Comparison of ENCODE assay signal across 21 mouse cellular contexts in the genomic region with DNA sequence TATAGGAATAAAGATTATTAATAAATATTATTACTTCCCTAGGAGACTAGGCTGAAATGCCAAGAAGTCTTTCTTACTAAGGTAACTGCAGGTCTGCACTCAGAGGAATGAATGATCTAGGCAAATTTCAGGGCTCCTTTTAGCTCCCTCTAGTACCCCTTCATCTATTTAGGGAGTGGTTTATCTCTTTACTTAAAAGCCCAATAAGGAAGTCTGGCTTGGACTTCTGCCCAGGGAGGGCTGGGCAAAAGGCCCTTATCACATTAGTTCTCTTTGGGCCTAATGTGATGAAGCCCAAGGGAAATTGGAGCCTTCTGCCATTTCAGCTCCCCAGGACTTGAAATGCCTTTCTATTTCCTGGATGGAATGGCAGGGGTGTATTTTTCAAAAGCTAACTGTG.
DNase-seq lines count a peak whose midpoint lies in the region; ATAC-seq lines count a peak whose summit lies in the region.
"Had no signal": no experiment of that assay in that cellular context is flagged by ENCODE, and none has a peak within 500 bp of the region (broad histone marks: within the 10 kb centered on the region; RNA-seq: fewer than 3 reads in every experiment).

No protein-coding gene starts in this region.

- H3K4me3 ChIP-seq in heart, embryonic 10.5 days: no peak overlapping the region
- H3K4me3 ChIP-seq in lung, embryonic 15.5 days: no peak overlapping the region
- H3K4me3 ChIP-seq: embryonic facial prominence, embryonic 12.5 days; forebrain, embryonic 10.5 days; hindbrain, embryonic 12.5 days; megakaryocyte, embryonic 14.5 days; neural tube, embryonic 13.5 days had no signal

- no peak overlapping the region for H3K4me2 ChIP-seq in lung, embryonic 15.5 days
- H3K4me2 ChIP-seq: embryonic facial prominence, embryonic 12.5 days; hindbrain, embryonic 12.5 days; neural tube, embryonic 13.5 days had no signal

- peak; percentile 12 to 29 for DNase-seq in heart, adult 18-20 months
- no peak for DNase-seq in heart, embryonic 10.5 days (ENCODE audit: low spot score)
- DNase-seq in lung, postnatal 14 days: no peak
- DNase-seq in NIH3T3 (ENCODE audit: low read depth): peak; percentile 13
- DNase-seq in heart, postnatal 10 days: peak; percentile 45 to 49
- no peak for DNase-seq in thymus, postnatal 14 days
- no peak for DNase-seq in embryo, embryonic 9.5 days (ENCODE audit: extremely low spot score)
- DNase-seq: adrenal gland, postnatal 25 days; cerebellum, postnatal 36 days; gastrocnemius, postnatal 25 days; right cerebral cortex, postnatal 4 days; thymus, adult 2 months had no signal

- H3K27me3 ChIP-seq in heart, embryonic 10.5 days (ENCODE audit: insufficient read depth, poor library complexity, severe bottlenecking): no peaks in the 10 kb centered on the region
- no peaks in the 10 kb centered on the region for H3K27me3 ChIP-seq in lung, embryonic 15.5 days
- H3K27me3 ChIP-seq: embryonic facial prominence, embryonic 12.5 days; hindbrain, embryonic 12.5 days; megakaryocyte, embryonic 14.5 days; neural tube, embryonic 13.5 days had no signal

- no peak overlapping the region for H3K27ac ChIP-seq in heart, embryonic 10.5 days
- no peak overlapping the region for H3K27ac ChIP-seq in lung, embryonic 15.5 days
- H3K27ac ChIP-seq: embryonic facial prominence, embryonic 12.5 days; forebrain, embryonic 10.5 days; hindbrain, embryonic 12.5 days; liver, embryonic 14.5 days; neural tube, embryonic 13.5 days had no signal

- no peak overlapping the region for H3K9ac ChIP-seq in lung, embryonic 15.5 days
- H3K9ac ChIP-seq: embryonic facial prominence, embryonic 12.5 days; hindbrain, embryonic 12.5 days; liver, embryonic 14.5 days; neural tube, embryonic 13.5 days had no signal

- H3K9me3 ChIP-seq in heart, embryonic 10.5 days: no peaks in the 10 kb centered on the region
- H3K9me3 ChIP-seq in lung, embryonic 15.5 days: no peaks in the 10 kb centered on the region
- H3K9me3 ChIP-seq: embryonic facial prominence, embryonic 12.5 days; forebrain, embryonic 10.5 days; hindbrain, embryonic 12.5 days; megakaryocyte, embryonic 14.5 days; neural tube, embryonic 13.5 days had no signal

- ATAC-seq in lung, embryonic 15.5 days (ENCODE audit: borderline replicate concordance, extremely low read depth, low FRiP score, low TSS enrichment): peak; percentile 52; the same call in 1 of the 2 replicates
- ATAC-seq: intestine, postnatal 0 days had no signal

- intact Hi-C loops in heart, postnatal 10 days (cut with DNase I): no loop called here

- H3K4me1 ChIP-seq in heart, embryonic 10.5 days: no peaks in the 10 kb centered on the region
- no peaks in the 10 kb centered on the region for H3K4me1 ChIP-seq in lung, embryonic 15.5 days
- H3K4me1 ChIP-seq: embryonic facial prominence, embryonic 12.5 days; forebrain, embryonic 10.5 days; hindbrain, embryonic 12.5 days; neural tube, embryonic 13.5 days had no signal

- no peaks in the 10 kb centered on the region for H3K36me3 ChIP-seq in heart, embryonic 10.5 days
- H3K36me3 ChIP-seq in lung, embryonic 15.5 days: no peaks in the 10 kb centered on the region
- H3K36me3 ChIP-seq: embryonic facial prominence, embryonic 12.5 days; forebrain, embryonic 10.5 days; G1E; hindbrain, embryonic 12.5 days; neural tube, embryonic 13.5 days had no signal

Comparison
In these comparisons a context has a peak if more than half of its experiments do, and no peak if none do; other contexts are left out.
1. DNase-seq: peak in heart, adult 18-20 months (2 of 2), NIH3T3 (single experiment) and heart, postnatal 10 days (2 of 2); none in heart, embryonic 10.5 days (single experiment), lung, postnatal 14 days (single experiment), thymus, postnatal 14 days (single experiment) and embryo, embryonic 9.5 days (single experiment).